Mouse (Mus musculus) G1E (cell line): ENCODE data around the gene Tnnc1.

Experiments
- CTCF ChIP-seq: IDR thresholded peaks from 2 replicates; pipeline ENCODE4 v1.5.1; 2012; ENCODE audit warnings: low read depth, low read length, inconsistent platforms, mixed read lengths
- GATA1 ChIP-seq: IDR thresholded peaks from 2 replicates; pipeline ENCODE4 v1.6.1; 2012; ENCODE audit warnings: borderline replicate concordance, low read length, inconsistent platforms, mixed read lengths
- GATA2 ChIP-seq: IDR thresholded peaks from 2 replicates; pipeline ENCODE4 v1.6.1; 2012; ENCODE audit warnings: low read depth, low read length, inconsistent platforms, borderline replicate concordance
- POLR2AphosphoS5 ChIP-seq: IDR thresholded peaks from 2 replicates; pipeline ENCODE4 v1.6.1; 2012; ENCODE audit warnings: low read depth, low read length, inconsistent platforms; ENCODE audit not compliant: insufficient replicate concordance
- TAL1 ChIP-seq: conservative IDR thresholded peaks from 2 replicates; pipeline ENCODE4 v1.6.1; 2012; ENCODE audit warnings: low read depth, low read length, inconsistent platforms, mixed read lengths

DNA sequence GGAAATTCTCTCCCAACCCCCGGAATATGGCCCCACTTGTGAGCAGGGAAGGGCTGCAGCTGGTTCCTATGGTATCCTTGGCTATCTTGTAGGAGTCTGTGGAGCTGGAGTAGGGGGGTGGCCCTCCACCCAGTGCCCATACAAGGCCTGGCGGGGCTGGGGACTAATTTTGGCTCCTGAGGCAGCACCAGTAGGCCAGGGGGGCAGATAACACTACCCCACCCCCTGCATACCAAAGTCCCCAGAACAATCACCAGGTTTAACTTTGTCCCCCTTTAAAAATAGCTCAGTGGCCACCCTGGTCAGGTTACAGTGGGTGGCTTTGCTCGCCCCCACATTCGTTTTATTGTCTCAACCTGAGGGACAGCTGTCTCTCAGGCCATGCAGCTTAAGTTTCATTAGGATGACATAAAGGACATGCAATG is 1.0 kb downstream of the Tnnc1 start:
- TF ChIP-seq CTCF (no peak), TAL1 (no peak), GATA1 (no peak), POLR2AphosphoS5 (no peak), GATA2 (no peak)
